Mouse (Mus musculus): ENCODE data around the gene Usp31. TPM values are rescaled to one million over a fixed set of nuclear protein-coding genes. Genes with fewer than 3 reads are reported as not detected.

Usp31 gene
- polyA plus RNA-seq, 1 experiment from 2014 or later: 2.5 TPM

- no peak for ATAC-seq (ENCODE audit: insufficient number of reproducible peaks, low FRiP score, low TSS enrichment, low read depth)
- Histone ChIP-seq H3K9me3 (replicated peaks) (no peaks in the 10 kb centered on the region), H3K36me3 (no peaks in the 10 kb centered on the region), H3K4me2 (replicated peaks) (no peak overlapping the region), H3K4me3 (replicated peaks) (no peak overlapping the region), H3K27me3 (no peaks in the 10 kb centered on the region), H3K27ac (replicated peaks) (no peak overlapping the region), H3K4me1 (peaks cover 32% of the 10 kb centered on the region), H3K9ac (no peak overlapping the region)
- WGBS: 88% methylated on average over 3 of the region's 3 CpGs
Observed at GRCm38 (mm10) chr7:121700480-121700879, 6.6 kb downstream of the Usp31 start.

- no peak overlapping the region for H3K27ac ChIP-seq (replicated peaks)
- peaks cover 21% of the 10 kb centered on the region for H3K4me1 ChIP-seq
- ATAC-seq (ENCODE audit: insufficient number of reproducible peaks, low FRiP score, low TSS enrichment, low read depth): no peak; the same call in 1 of the 2 replicates
- no peaks in the 10 kb centered on the region for H3K27me3 ChIP-seq
- no peak overlapping the region for H3K4me2 ChIP-seq (replicated peaks)
- H3K36me3 ChIP-seq: no peaks in the 10 kb centered on the region
- no peak overlapping the region for H3K9ac ChIP-seq
- no peaks in the 10 kb centered on the region for H3K9me3 ChIP-seq (replicated peaks)
- no peak overlapping the region for H3K4me3 ChIP-seq (replicated peaks)
Observed at GRCm38 (mm10) chr7:121699218-121699617, 7.8 kb downstream of the Usp31 start.

GRCm38 (mm10) chr7:121697574-121697973, 9.5 kb downstream of the Usp31 start:
- Histone ChIP-seq H3K9me3 (replicated peaks) (no peaks in the 10 kb centered on the region), H3K4me3 (replicated peaks) (no peak overlapping the region), H3K27me3 (no peaks in the 10 kb centered on the region), H3K4me2 (replicated peaks) (no peak overlapping the region), H3K27ac (replicated peaks) (peak overlapping the region; percentile 58; the same call in 1 of the 2 replicates), H3K4me1 (peaks cover 18% of the 10 kb centered on the region), H3K9ac (no peak overlapping the region), H3K36me3 (no peaks in the 10 kb centered on the region)
- 30% methylated on average over 1 of the region's 1 CpGs for WGBS
- ATAC-seq (ENCODE audit: insufficient number of reproducible peaks, low FRiP score, low TSS enrichment, low read depth): no peak

GRCm38 (mm10) chr7:121697170-121697569, 9.9 kb downstream of the Usp31 start:
- ATAC-seq (ENCODE audit: insufficient number of reproducible peaks, low FRiP score, low TSS enrichment, low read depth): no peak
- Histone ChIP-seq H3K27ac (replicated peaks) (peak overlapping the region; percentile 72), H3K27me3 (no peaks in the 10 kb centered on the region), H3K4me1 (peaks cover 18% of the 10 kb centered on the region), H3K9ac (no peak overlapping the region), H3K4me3 (replicated peaks) (no peak overlapping the region), H3K4me2 (replicated peaks) (no peak overlapping the region), H3K36me3 (no peaks in the 10 kb centered on the region), H3K9me3 (replicated peaks) (no peaks in the 10 kb centered on the region)

GRCm38 (mm10) chr7:121691803-121692202, 15.2 kb downstream of the Usp31 start:
- H3K4me3 ChIP-seq (replicated peaks): no peak overlapping the region
- no peak overlapping the region for H3K4me2 ChIP-seq (replicated peaks)
- H3K4me1 ChIP-seq: peaks cover 2% of the 10 kb centered on the region; the same call in 1 of the 2 replicates
- ATAC-seq (ENCODE audit: insufficient number of reproducible peaks, low FRiP score, low TSS enrichment, low read depth): no peak
- H3K9me3 ChIP-seq (replicated peaks): no peaks in the 10 kb centered on the region
- H3K27ac ChIP-seq (replicated peaks): no peak overlapping the region
- no peaks in the 10 kb centered on the region for H3K27me3 ChIP-seq
- H3K36me3 ChIP-seq: no peaks in the 10 kb centered on the region
- no peak overlapping the region for H3K9ac ChIP-seq
- WGBS: 63% methylated on average over 2 of the region's 2 CpGs

DNA sequence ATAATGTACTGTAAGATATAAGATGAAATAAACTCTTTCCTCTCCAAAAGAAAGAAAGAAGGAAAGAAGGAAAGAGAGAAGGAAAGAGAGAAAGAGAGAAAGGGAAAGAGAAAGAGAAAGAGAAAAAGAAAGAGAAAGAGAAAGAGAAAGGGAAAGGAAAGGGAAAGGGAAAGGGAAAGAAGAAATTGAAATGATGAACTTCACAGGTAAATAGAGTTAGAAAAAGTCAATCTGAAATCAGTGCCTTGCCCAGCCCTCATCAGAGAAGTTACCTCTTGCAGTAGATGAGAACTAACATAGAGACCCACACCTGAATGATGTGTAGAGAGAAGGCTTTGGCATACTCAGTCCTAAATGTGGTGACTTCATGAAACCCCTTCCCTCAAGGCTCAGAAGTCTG, 17.7 kb downstream of the Usp31 start:
- Histone ChIP-seq H3K27ac (replicated peaks) (no peak overlapping the region), H3K27me3 (no peaks in the 10 kb centered on the region), H3K4me1 (no peaks in the 10 kb centered on the region), H3K4me3 (replicated peaks) (no peak overlapping the region), H3K9ac (no peak overlapping the region), H3K4me2 (replicated peaks) (no peak overlapping the region), H3K9me3 (replicated peaks) (no peaks in the 10 kb centered on the region), H3K36me3 (no peaks in the 10 kb centered on the region)
- no peak for ATAC-seq (ENCODE audit: insufficient number of reproducible peaks, low FRiP score, low TSS enrichment, low read depth)

- Histone ChIP-seq H3K36me3 (no peaks in the 10 kb centered on the region), H3K4me1 (no peaks in the 10 kb centered on the region), H3K27me3 (no peaks in the 10 kb centered on the region), H3K27ac (replicated peaks) (no peak overlapping the region), H3K4me2 (replicated peaks) (no peak overlapping the region), H3K9me3 (replicated peaks) (no peaks in the 10 kb centered on the region), H3K4me3 (replicated peaks) (no peak overlapping the region), H3K9ac (no peak overlapping the region)
- no peak for ATAC-seq (ENCODE audit: insufficient number of reproducible peaks, low FRiP score, low TSS enrichment, low read depth)
- 91% methylated on average over 5 of the region's 5 CpGs for WGBS
Observed at GRCm38 (mm10) chr7:121685140-121685984, 21.7 kb downstream of the Usp31 start.

GRCm38 (mm10) chr7:121681191-121681590, 25.9 kb downstream of the Usp31 start:
- no peaks in the 10 kb centered on the region for H3K27me3 ChIP-seq
- no peaks in the 10 kb centered on the region for H3K4me1 ChIP-seq
- no peak overlapping the region for H3K4me2 ChIP-seq (replicated peaks)
- no peak overlapping the region for H3K27ac ChIP-seq (replicated peaks)
- no peaks in the 10 kb centered on the region for H3K36me3 ChIP-seq
- no peak for ATAC-seq (ENCODE audit: insufficient number of reproducible peaks, low FRiP score, low TSS enrichment, low read depth)
- no peak overlapping the region for H3K4me3 ChIP-seq (replicated peaks)
- H3K9ac ChIP-seq: no peak overlapping the region
- H3K9me3 ChIP-seq (replicated peaks): no peaks in the 10 kb centered on the region

- Histone ChIP-seq H3K4me3 (replicated peaks) (no peak overlapping the region), H3K4me2 (replicated peaks) (no peak overlapping the region), H3K27ac (replicated peaks) (no peak overlapping the region), H3K9ac (no peak overlapping the region), H3K4me1 (no peaks in the 10 kb centered on the region), H3K27me3 (no peaks in the 10 kb centered on the region), H3K9me3 (replicated peaks) (no peaks in the 10 kb centered on the region), H3K36me3 (peaks cover 7% of the 10 kb centered on the region; the same call in 1 of the 2 replicates)
- ATAC-seq (ENCODE audit: insufficient number of reproducible peaks, low FRiP score, low TSS enrichment, low read depth): no peak
- WGBS: 46% methylated on average over 4 of the region's 4 CpGs
Observed at GRCm38 (mm10) chr7:121677105-121677753, 29.8 kb downstream of the Usp31 start.

DNA sequence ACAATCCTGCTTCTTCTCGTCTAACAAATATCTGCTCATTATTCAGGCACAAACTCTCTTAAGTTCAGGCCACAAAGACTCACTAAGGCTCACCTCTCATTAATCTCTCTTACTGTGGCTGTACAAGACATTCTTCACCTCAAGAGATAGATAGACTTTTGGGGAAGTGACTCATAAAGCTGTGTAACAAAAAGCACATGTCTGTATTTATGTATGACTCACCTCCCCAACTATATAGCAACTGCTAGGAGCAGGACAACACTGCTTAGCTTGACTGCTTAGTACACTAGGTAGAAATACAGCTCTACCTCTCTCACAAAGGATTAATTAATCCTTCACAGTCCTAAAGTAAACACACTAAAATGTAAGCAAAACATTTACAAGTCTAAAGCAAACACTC, 46.3 kb downstream of the Usp31 start:
- no peak overlapping the region for H3K4me2 ChIP-seq (replicated peaks)
- H3K4me1 ChIP-seq: no peaks in the 10 kb centered on the region
- 74% methylated on average over 1 of the region's 1 CpGs for WGBS
- peaks cover 44% of the 10 kb centered on the region for H3K36me3 ChIP-seq
- no peaks in the 10 kb centered on the region for H3K9me3 ChIP-seq (replicated peaks)
- no peak overlapping the region for H3K9ac ChIP-seq
- no peak for ATAC-seq (ENCODE audit: insufficient number of reproducible peaks, low FRiP score, low TSS enrichment, low read depth)
- no peak overlapping the region for H3K4me3 ChIP-seq (replicated peaks)
- H3K27ac ChIP-seq (replicated peaks): no peak overlapping the region
- H3K27me3 ChIP-seq: no peaks in the 10 kb centered on the region

GRCm38 (mm10) chr7:121658866-121659265, 48.2 kb downstream of the Usp31 start:
- Histone ChIP-seq H3K27me3 (no peaks in the 10 kb centered on the region), H3K9ac (no peak overlapping the region), H3K9me3 (replicated peaks) (no peaks in the 10 kb centered on the region), H3K27ac (replicated peaks) (no peak overlapping the region), H3K4me1 (no peaks in the 10 kb centered on the region), H3K36me3 (peaks cover 43% of the 10 kb centered on the region), H3K4me3 (replicated peaks) (no peak overlapping the region), H3K4me2 (replicated peaks) (no peak overlapping the region)
- WGBS: 87% methylated on average over 7 of the region's 7 CpGs
- no peak for ATAC-seq (ENCODE audit: insufficient number of reproducible peaks, low FRiP score, low TSS enrichment, low read depth)

DNA sequence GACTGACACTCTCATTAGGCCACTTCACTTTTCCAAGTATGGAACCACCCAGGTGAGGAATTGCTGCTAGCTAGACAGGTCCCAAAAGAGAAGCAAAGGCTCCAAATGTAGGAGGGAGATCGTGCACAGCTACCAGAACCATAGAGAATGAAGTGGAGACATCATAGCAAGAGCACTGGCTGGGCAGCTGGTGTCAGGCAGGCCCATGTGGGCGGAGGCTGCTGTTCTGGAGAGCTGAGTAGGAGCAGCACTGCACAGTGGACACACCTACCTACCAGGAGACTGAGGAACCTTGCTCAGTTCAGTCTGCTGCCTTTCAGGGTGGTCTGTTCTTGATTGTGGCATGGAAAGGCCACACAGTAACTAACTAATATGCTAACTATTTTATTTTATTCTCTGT, 52.4 kb downstream of the Usp31 start:
- Histone ChIP-seq H3K9me3 (replicated peaks) (no peaks in the 10 kb centered on the region), H3K36me3 (peaks cover 41% of the 10 kb centered on the region), H3K9ac (no peak overlapping the region), H3K4me1 (no peaks in the 10 kb centered on the region), H3K27me3 (no peaks in the 10 kb centered on the region), H3K4me2 (replicated peaks) (no peak overlapping the region), H3K27ac (replicated peaks) (no peak overlapping the region), H3K4me3 (replicated peaks) (no peak overlapping the region)
- WGBS: 93% methylated on average over 2 of the region's 2 CpGs
- ATAC-seq (ENCODE audit: insufficient number of reproducible peaks, low FRiP score, low TSS enrichment, low read depth): no peak

Data from embryonic facial prominence, embryonic 15.5 days (tissue).